Mouse (Mus musculus): ENCODE measurements at regions not wholly inside any gene's neighbourhood (a gene's known extent, or its start where the extent isn't known, plus 50 kb on each side); places are given as distances from the start of the nearest gene placed in this dataset.

GRCm38 (mm10) chr13:63672425-63672824 is 99.0 kb upstream of the Ptch1 start:
- Histone ChIP-seq H3K27ac (replicated peaks; ENCODE audit: low read depth, low read length) (no peak overlapping the region), H3K4me1 (ENCODE audit: control insufficient read depth, insufficient read depth, insufficient read length, low read length) (no peaks in the 10 kb centered on the region)

GRCm38 (mm10) chr13:63677696-63678095 is 104.3 kb upstream of the Ptch1 start:
- no peak overlapping the region for H3K27ac ChIP-seq (replicated peaks; ENCODE audit: low read depth, low read length)
- H3K4me1 ChIP-seq (ENCODE audit: control insufficient read depth, insufficient read depth, insufficient read length, low read length) = no peaks in the 10 kb centered on the region
- no peak overlapping the region for H3K4me3 ChIP-seq (ENCODE audit: insufficient read depth, low read depth, low read length)

More at GRCm38 (mm10) chr13:63672425-63672824, 99.0 kb upstream of the Ptch1 start:
- no peak overlapping the region for H3K4me3 ChIP-seq (ENCODE audit: insufficient read depth, low read depth, low read length)

- H3K27ac ChIP-seq (replicated peaks; ENCODE audit: low read depth, low read length) = no peak overlapping the region
- H3K4me3 ChIP-seq (ENCODE audit: insufficient read depth, low read depth, low read length) = no peak overlapping the region
Measured at GRCm38 (mm10) chr13:63678265-63679260, 105.2 kb upstream of the Ptch1 start.

GRCm38 (mm10) chr13:63682341-63682740 is 108.9 kb upstream of the Ptch1 start:
- Histone ChIP-seq H3K27ac (replicated peaks; ENCODE audit: low read depth, low read length) (no peak overlapping the region), H3K4me3 (ENCODE audit: insufficient read depth, low read depth, low read length) (no peak overlapping the region), H3K4me1 (ENCODE audit: control insufficient read depth, insufficient read depth, insufficient read length, low read length) (no peaks in the 10 kb centered on the region)

More at GRCm38 (mm10) chr13:63678265-63679260, 105.2 kb upstream of the Ptch1 start:
- no peaks in the 10 kb centered on the region for H3K4me1 ChIP-seq (ENCODE audit: control insufficient read depth, insufficient read depth, insufficient read length, low read length)

GRCm38 (mm10) chr13:63691974-63692373 is 118.6 kb upstream of the Ptch1 start:
- no peak overlapping the region for H3K4me3 ChIP-seq (ENCODE audit: insufficient read depth, low read depth, low read length)
- no peak overlapping the region for H3K27ac ChIP-seq (replicated peaks; ENCODE audit: low read depth, low read length)
- H3K4me1 ChIP-seq (ENCODE audit: control insufficient read depth, insufficient read depth, insufficient read length, low read length) = no peaks in the 10 kb centered on the region

GRCm38 (mm10) chr13:63693636-63694035 is 120.2 kb upstream of the Ptch1 start:
- H3K4me1 ChIP-seq (ENCODE audit: control insufficient read depth, insufficient read depth, insufficient read length, low read length) = no peaks in the 10 kb centered on the region
- H3K27ac ChIP-seq (replicated peaks; ENCODE audit: low read depth, low read length) = no peak overlapping the region
- no peak overlapping the region for H3K4me3 ChIP-seq (ENCODE audit: insufficient read depth, low read depth, low read length)

- no peaks in the 10 kb centered on the region for H3K4me1 ChIP-seq (ENCODE audit: control insufficient read depth, insufficient read depth, insufficient read length, low read length)
Measured at GRCm38 (mm10) chr13:63696399-63696798, 118.6 kb upstream of the Ercc6l2 start.

GRCm38 (mm10) chr13:63699624-63700023 is 115.4 kb upstream of the Ercc6l2 start:
- no peak overlapping the region for H3K27ac ChIP-seq (replicated peaks; ENCODE audit: low read depth, low read length)
- H3K4me1 ChIP-seq (ENCODE audit: control insufficient read depth, insufficient read depth, insufficient read length, low read length) = no peaks in the 10 kb centered on the region

More at GRCm38 (mm10) chr13:63696399-63696798, 118.6 kb upstream of the Ercc6l2 start:
- Histone ChIP-seq H3K27ac (replicated peaks; ENCODE audit: low read depth, low read length) (no peak overlapping the region), H3K4me3 (ENCODE audit: insufficient read depth, low read depth, low read length) (no peak overlapping the region)

GRCm38 (mm10) chr13:63700747-63701146 is 114.3 kb upstream of the Ercc6l2 start:
- Histone ChIP-seq H3K4me3 (ENCODE audit: insufficient read depth, low read depth, low read length) (no peak overlapping the region), H3K4me1 (ENCODE audit: control insufficient read depth, insufficient read depth, insufficient read length, low read length) (no peaks in the 10 kb centered on the region), H3K27ac (replicated peaks; ENCODE audit: low read depth, low read length) (no peak overlapping the region)

More at GRCm38 (mm10) chr13:63699624-63700023, 115.4 kb upstream of the Ercc6l2 start:
- H3K4me3 ChIP-seq (ENCODE audit: insufficient read depth, low read depth, low read length) = no peak overlapping the region

GRCm38 (mm10) chr13:63701199-63702175 is 113.6 kb upstream of the Ercc6l2 start:
- H3K27ac ChIP-seq (replicated peaks; ENCODE audit: low read depth, low read length) = peak overlapping the region; percentile 56; the same call in 1 of the 2 replicates
- H3K4me3 ChIP-seq (ENCODE audit: insufficient read depth, low read depth, low read length) = no peak overlapping the region
- no peaks in the 10 kb centered on the region for H3K4me1 ChIP-seq (ENCODE audit: control insufficient read depth, insufficient read depth, insufficient read length, low read length)

- Histone ChIP-seq H3K27ac (replicated peaks; ENCODE audit: low read depth, low read length) (no peak overlapping the region), H3K4me3 (ENCODE audit: insufficient read depth, low read depth, low read length) (no peak overlapping the region), H3K4me1 (ENCODE audit: control insufficient read depth, insufficient read depth, insufficient read length, low read length) (no peaks in the 10 kb centered on the region)
Measured at GRCm38 (mm10) chr13:63708567-63708966, 106.5 kb upstream of the Ercc6l2 start.

GRCm38 (mm10) chr13:63713137-63713536 is 101.9 kb upstream of the Ercc6l2 start:
- no peaks in the 10 kb centered on the region for H3K4me1 ChIP-seq (ENCODE audit: control insufficient read depth, insufficient read depth, insufficient read length, low read length)
- H3K4me3 ChIP-seq (ENCODE audit: insufficient read depth, low read depth, low read length) = no peak overlapping the region
- no peak overlapping the region for H3K27ac ChIP-seq (replicated peaks; ENCODE audit: low read depth, low read length)

GRCm38 (mm10) chr13:63716498-63716897 is 98.5 kb upstream of the Ercc6l2 start:
- H3K27ac ChIP-seq (replicated peaks; ENCODE audit: low read depth, low read length) = no peak overlapping the region
- peaks cover 9% of the 10 kb centered on the region; the same call in 1 of the 2 replicates for H3K4me1 ChIP-seq (ENCODE audit: control insufficient read depth, insufficient read depth, insufficient read length, low read length)
- H3K4me3 ChIP-seq (ENCODE audit: insufficient read depth, low read depth, low read length) = no peak overlapping the region

GRCm38 (mm10) chr13:63717249-63717648 is 97.8 kb upstream of the Ercc6l2 start:
- peaks cover 9% of the 10 kb centered on the region; the same call in 1 of the 2 replicates for H3K4me1 ChIP-seq (ENCODE audit: control insufficient read depth, insufficient read depth, insufficient read length, low read length)
- no peak overlapping the region for H3K4me3 ChIP-seq (ENCODE audit: insufficient read depth, low read depth, low read length)
- H3K27ac ChIP-seq (replicated peaks; ENCODE audit: low read depth, low read length) = no peak overlapping the region

- Histone ChIP-seq H3K4me1 (ENCODE audit: control insufficient read depth, insufficient read depth, insufficient read length, low read length) (peaks cover 9% of the 10 kb centered on the region; the same call in 1 of the 2 replicates), H3K4me3 (ENCODE audit: insufficient read depth, low read depth, low read length) (no peak overlapping the region), H3K27ac (replicated peaks; ENCODE audit: low read depth, low read length) (no peak overlapping the region)
Measured at GRCm38 (mm10) chr13:63718782-63719181, 96.3 kb upstream of the Ercc6l2 start.
